Mouse (Mus musculus): ENCODE measurements around the gene Gm9964.
"Not testable (repeated sequence)": the region's sequence is repeated elsewhere in the genome, so short reads cannot be mapped to it uniquely, and the experiment has no call there.

Gene Gm9964

GRCm38 (mm10) chr11:79299719-79300431, 3.2 kb upstream of the Gm9964 start:
- DNase-seq (ENCODE audit: low read depth): no peak

GRCm38 (mm10) chr11:79296167-79296566, 539 bp downstream of the Gm9964 start:
- DNase-seq (ENCODE audit: low read depth): peak; percentile 74

- DNase-seq (ENCODE audit: low read depth): no peak
Measured at GRCm38 (mm10) chr11:79293971-79294370, 2.7 kb downstream of the Gm9964 start.

GRCm38 (mm10) chr11:79293025-79293424, 3.7 kb downstream of the Gm9964 start:
- no peak for DNase-seq (ENCODE audit: low read depth)

GRCm38 (mm10) chr11:79292130-79292529, 4.6 kb downstream of the Gm9964 start:
- no peak for DNase-seq (ENCODE audit: low read depth)

GRCm38 (mm10) chr11:79291651-79292050, 5.1 kb downstream of the Gm9964 start:
- DNase-seq (ENCODE audit: low read depth): no peak

GRCm38 (mm10) chr11:79290473-79290872, 6.2 kb downstream of the Gm9964 start:
- no peak for DNase-seq (ENCODE audit: low read depth)

- no peak for DNase-seq (ENCODE audit: low read depth)
Measured at GRCm38 (mm10) chr11:79288913-79289640, 7.6 kb downstream of the Gm9964 start.

- DNase-seq (ENCODE audit: low read depth): no peak
Measured at GRCm38 (mm10) chr11:79288278-79288843, 8.3 kb downstream of the Gm9964 start.

GRCm38 (mm10) chr11:79287447-79287846, 9.3 kb downstream of the Gm9964 start:
- no peak for DNase-seq (ENCODE audit: low read depth)

- no peak for DNase-seq (ENCODE audit: low read depth)
Measured at GRCm38 (mm10) chr11:79286305-79286799, 10.4 kb downstream of the Gm9964 start.

- DNase-seq (ENCODE audit: low read depth): no peak
Measured at GRCm38 (mm10) chr11:79283350-79284030, 13.2 kb downstream of the Gm9964 start.

- no peak for DNase-seq (ENCODE audit: low read depth)
Measured at GRCm38 (mm10) chr11:79281396-79281795, 15.3 kb downstream of the Gm9964 start.

- DNase-seq (ENCODE audit: low read depth): no peak
Measured at GRCm38 (mm10) chr11:79279732-79280405, 16.8 kb downstream of the Gm9964 start.

GRCm38 (mm10) chr11:79273757-79274156, 22.9 kb downstream of the Gm9964 start:
- no peak for DNase-seq (ENCODE audit: low read depth)

GRCm38 (mm10) chr11:79273039-79273438, 23.7 kb downstream of the Gm9964 start:
- DNase-seq (ENCODE audit: low read depth): no peak

GRCm38 (mm10) chr11:79267171-79267570, 29.5 kb downstream of the Gm9964 start:
- no peak for DNase-seq (ENCODE audit: low read depth)

GRCm38 (mm10) chr11:79264376-79264775, 32.3 kb downstream of the Gm9964 start:
- DNase-seq (ENCODE audit: low read depth): no peak

GRCm38 (mm10) chr11:79260126-79260525, 36.6 kb downstream of the Gm9964 start:
- DNase-seq (ENCODE audit: low read depth): not testable (repeated sequence)

- no peak for DNase-seq (ENCODE audit: low read depth)
Measured at GRCm38 (mm10) chr11:79258738-79259137, 38.0 kb downstream of the Gm9964 start.

- peak; percentile 96 for DNase-seq (ENCODE audit: low read depth)
Measured at GRCm38 (mm10) chr11:79254391-79255098, 42.2 kb downstream of the Gm9964 start, which contains the start of gene Wsb1. Gene Wsb1, minus strand, starts transcription at chr11:79254671.

Measured in naive thymus-derived CD4-positive, alpha-beta T cell, adult 2 months (primary cell).